Mouse (Mus musculus): ENCODE measurements around the gene Cd81. TPM values are rescaled to one million over a fixed set of nuclear protein-coding genes. Genes with fewer than 3 reads are reported as not detected.

The Cd81 gene
- polyA plus RNA-seq, 1 experiment from 2014 or later: 267 TPM

DNA sequence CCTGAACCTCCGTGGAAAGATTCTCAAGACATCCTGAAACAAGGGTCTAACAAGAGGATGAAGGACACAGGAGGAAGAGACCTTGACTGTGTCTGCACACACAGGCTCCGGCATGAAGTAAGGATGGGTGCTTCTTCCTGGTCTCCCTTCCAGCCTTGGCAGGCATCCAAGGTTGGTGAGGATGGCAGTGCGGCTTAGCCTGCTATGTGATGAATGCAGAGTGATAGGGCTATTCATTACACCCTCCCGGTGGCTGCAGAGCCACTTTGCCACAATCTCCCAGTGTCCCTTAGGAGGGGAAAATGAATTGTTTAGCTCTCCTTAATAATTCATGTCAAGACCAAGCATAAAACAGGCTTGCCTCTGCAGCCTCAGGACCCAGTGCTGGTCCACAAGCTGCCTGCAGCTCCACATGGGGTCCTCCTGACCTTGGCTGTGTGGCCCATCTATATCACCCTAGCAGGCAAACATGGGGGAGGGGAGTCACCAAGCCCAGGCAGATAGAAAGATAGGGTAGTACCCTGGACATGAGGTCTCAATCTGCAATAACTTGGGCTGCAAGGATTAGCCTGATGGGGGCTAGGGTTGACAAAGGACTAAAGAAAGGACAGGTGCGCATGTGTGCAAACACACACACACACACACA, 40.2 kb upstream of the Cd81 start:
- Histone ChIP-seq H3K36me3 (no peaks in the 10 kb centered on the region), H3K4me3 (no peak overlapping the region), H3K9me3 (replicated peaks) (no peaks in the 10 kb centered on the region), H3K27ac (replicated peaks) (no peak overlapping the region; the same call in 1 of the 2 replicates), H3K4me1 (peaks cover 38% of the 10 kb centered on the region), H3K27me3 (ENCODE audit: low read depth, poor library complexity, severe bottlenecking) (no peaks in the 10 kb centered on the region; the same call in 1 of the 2 replicates)
- WGBS: 92% methylated on average over 5 of the region's 5 CpGs
- DNase-seq (ENCODE audit: low spot score): no peak

DNA sequence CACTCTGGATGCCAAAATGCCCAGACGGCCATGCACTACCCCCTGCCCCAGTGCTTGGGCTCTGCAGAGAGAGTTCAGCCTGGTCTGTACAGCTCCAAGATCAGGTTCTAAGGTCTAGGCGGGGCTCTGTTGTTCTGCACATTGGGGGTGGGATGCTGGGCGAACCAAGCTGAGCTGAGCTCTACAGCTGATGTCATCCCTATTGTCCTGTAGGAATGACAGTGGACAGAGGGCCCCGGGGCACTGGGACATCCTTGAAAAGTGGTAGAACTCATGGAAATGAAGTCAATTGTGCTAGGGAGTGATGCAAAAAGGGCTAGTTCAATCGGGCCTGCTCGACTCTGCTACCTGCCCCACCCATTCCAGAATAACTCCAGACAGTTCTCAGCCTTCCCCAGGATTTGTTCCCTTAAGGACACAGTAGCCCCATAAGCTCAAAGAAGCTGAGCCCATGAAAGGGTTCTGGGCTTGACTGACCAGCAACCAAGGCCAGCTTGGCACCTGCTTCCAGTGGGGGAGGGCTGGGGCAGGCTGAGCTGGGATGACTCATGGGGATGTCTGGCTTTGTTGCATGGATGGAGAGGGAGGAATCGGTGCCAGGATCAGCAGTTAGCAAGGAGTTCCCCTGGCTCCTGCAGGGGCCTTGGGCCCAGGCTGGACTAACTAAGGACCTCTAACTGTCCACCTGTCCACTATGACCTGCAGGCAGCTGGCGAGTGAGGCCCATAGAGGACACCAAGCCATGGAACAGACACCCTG, 38.9 kb upstream of the Cd81 start:
- Histone ChIP-seq H3K27ac (replicated peaks) (no peak overlapping the region; the same call in 1 of the 2 replicates), H3K4me3 (no peak overlapping the region), H3K4me1 (peaks cover 27% of the 10 kb centered on the region), H3K9me3 (replicated peaks) (no peaks in the 10 kb centered on the region), H3K36me3 (no peaks in the 10 kb centered on the region), H3K27me3 (ENCODE audit: low read depth, poor library complexity, severe bottlenecking) (no peaks in the 10 kb centered on the region; the same call in 1 of the 2 replicates)
- WGBS: 74% methylated on average over 8 of the region's 8 CpGs
- DNase-seq (ENCODE audit: low spot score): no peak

DNA sequence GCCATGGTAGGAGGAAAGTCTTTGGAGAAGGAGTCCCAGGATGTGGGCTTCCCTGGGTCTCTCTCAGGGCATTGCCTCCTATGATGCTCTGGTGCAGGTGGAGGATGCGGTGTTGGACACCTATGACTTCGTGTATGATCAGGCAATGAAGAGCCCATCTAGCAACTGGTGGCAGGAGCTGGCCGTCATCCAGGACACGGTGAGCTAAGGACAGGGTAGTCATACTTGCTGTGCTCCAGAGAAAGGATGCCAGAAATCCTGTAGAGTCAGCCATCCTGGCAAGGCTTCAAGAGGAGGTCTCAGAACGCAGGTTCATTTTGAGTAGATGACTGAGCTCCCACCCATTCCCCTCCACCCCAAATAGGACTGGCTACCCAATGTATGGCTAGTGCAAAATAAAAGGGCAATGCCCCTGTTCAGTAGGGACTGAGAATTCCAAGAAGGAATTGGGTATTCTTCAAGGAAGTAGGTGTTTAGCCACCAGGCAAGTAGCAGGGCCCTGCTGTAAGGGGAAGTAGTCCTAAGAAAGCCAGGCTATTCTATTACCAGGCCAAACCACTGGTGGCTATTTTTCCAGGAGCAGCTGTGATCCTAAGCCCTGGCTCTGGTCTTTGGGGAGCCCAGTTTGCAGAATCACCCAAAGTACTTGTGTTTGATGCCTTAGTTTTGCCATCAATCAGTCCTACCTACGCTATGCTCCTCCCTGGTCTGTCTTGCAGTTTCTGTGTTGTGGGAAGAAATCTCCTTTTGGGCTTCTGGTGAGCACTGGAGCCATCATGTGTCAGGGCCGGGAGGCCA, 37.5 kb upstream of the Cd81 start:
- WGBS: 85% methylated on average over 7 of the region's 7 CpGs
- DNase-seq (ENCODE audit: low spot score): no peak
- Histone ChIP-seq H3K36me3 (no peaks in the 10 kb centered on the region), H3K27me3 (ENCODE audit: low read depth, poor library complexity, severe bottlenecking) (no peaks in the 10 kb centered on the region; the same call in 1 of the 2 replicates), H3K4me1 (peaks cover 20% of the 10 kb centered on the region), H3K4me3 (no peak overlapping the region), H3K27ac (replicated peaks) (no peak overlapping the region), H3K9me3 (replicated peaks) (no peaks in the 10 kb centered on the region)

DNA sequence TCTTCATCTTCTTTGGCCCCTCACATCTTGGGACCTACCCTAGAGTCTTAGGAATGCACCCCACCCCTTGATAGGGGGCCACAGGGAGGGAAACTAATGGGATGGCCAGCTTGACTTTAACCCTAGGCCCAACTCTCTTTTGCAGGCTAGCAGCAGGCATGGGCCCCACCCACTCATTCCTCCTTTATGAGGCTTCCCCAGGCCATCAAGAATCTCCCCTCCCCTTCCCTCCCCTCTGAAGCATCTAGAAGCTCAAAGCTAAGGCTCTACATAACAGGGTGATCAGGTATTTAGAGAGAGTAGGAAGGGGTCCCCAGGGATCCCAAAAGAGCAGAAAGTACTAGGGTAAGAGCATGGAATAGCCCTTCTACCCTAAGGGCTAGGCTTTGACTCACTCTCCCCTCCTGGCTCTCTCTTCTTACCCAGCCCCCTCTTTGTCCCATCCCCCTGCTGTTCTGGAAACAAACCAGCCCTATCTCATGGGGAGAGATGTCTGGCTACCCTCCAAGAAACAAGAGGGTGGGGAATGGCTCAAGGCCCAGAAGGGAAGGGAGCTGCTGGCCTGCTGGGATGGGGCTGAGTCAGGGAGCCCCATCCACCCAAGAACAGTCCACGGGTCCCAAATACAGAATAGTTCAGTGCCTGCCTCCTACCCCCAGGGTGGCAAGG, 36.6 kb upstream of the Cd81 start:
- DNase-seq (ENCODE audit: low spot score): no peak

DNA sequence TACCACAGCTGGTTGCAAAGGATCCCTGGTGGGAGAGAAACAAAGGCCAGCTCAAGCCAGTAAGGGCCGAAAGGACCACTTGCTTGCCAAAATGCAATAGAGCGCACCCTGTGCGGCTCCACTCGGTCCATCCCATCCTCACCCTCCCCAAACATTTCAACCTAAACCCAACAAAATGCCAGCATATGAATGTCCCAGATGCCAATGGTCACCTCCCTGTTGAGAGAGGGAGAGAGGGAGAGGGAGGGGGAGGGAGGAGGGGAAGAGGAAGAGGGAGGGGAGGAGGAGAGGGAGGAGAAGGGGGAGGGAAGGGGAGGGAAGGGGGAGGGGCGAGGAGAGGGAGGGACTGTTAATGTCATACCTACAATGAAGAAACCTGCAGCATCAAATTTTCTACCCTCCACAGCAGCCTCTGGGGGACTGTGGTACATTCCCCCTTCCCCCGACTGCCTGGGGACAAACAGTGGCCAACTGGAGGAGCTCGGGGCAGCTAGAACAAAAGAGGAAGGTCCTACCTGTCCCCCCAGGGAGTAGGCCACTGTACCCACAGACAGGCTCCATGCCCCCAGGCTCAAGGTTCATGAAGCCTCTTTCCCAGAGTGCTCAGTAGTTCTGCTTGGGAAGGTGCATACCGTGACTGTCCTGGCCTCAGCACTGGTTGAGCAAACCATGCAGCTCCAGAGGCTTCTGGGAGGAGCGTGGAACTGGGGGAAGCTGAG, 36.0 kb upstream of the Cd81 start:
- no peak overlapping the region for H3K27ac ChIP-seq (replicated peaks)
- WGBS: 50% methylated on average over 8 of the region's 9 CpGs
- DNase-seq (ENCODE audit: low spot score): no peak

More for the DNA sequence above, 36.6 kb upstream of the Cd81 start:
- WGBS: 0% methylated on average over 1 of the region's 1 CpGs
- peaks cover 20% of the 10 kb centered on the region for H3K4me1 ChIP-seq
- no peak overlapping the region for H3K27ac ChIP-seq (replicated peaks)
- no peak overlapping the region for H3K4me3 ChIP-seq
- H3K27me3 ChIP-seq (ENCODE audit: low read depth, poor library complexity, severe bottlenecking): no peaks in the 10 kb centered on the region; the same call in 1 of the 2 replicates
- H3K9me3 ChIP-seq (replicated peaks): no peaks in the 10 kb centered on the region
- H3K36me3 ChIP-seq: no peaks in the 10 kb centered on the region

DNA sequence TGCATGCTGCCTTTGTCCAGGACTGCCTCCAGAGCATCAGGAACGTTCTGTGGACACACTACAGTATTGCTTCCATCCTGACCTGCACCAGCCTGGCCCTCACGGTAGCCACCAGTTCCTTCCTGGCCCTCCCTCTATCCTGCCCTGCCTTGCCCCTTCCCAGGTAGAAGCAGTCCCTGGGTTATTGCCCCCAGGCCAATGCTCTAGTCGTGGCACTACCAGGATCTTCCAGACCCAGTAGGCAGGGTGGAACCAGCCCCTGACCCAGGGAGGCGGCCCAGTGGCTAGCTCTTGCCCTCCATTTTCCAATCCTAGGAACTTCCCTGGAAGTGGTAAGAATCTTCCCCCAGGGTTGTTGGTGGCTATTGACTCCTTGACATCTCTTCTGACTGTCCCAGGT, 35.4 kb upstream of the Cd81 start:
- no peak overlapping the region for H3K27ac ChIP-seq (replicated peaks)
- H3K9me3 ChIP-seq (replicated peaks): no peaks in the 10 kb centered on the region
- no peak overlapping the region for H3K4me3 ChIP-seq
- 71% methylated on average over 4 of the region's 4 CpGs for WGBS
- H3K4me1 ChIP-seq: peaks cover 20% of the 10 kb centered on the region
- DNase-seq (ENCODE audit: low spot score): no peak
- no peaks in the 10 kb centered on the region; the same call in 1 of the 2 replicates for H3K27me3 ChIP-seq (ENCODE audit: low read depth, poor library complexity, severe bottlenecking)
- H3K36me3 ChIP-seq: no peaks in the 10 kb centered on the region

More for the DNA sequence above, 36.0 kb upstream of the Cd81 start:
- H3K27me3 ChIP-seq (ENCODE audit: low read depth, poor library complexity, severe bottlenecking): no peaks in the 10 kb centered on the region; the same call in 1 of the 2 replicates
- no peaks in the 10 kb centered on the region for H3K9me3 ChIP-seq (replicated peaks)
- H3K4me1 ChIP-seq: peaks cover 20% of the 10 kb centered on the region
- H3K36me3 ChIP-seq: no peaks in the 10 kb centered on the region
- no peak overlapping the region for H3K4me3 ChIP-seq

DNA sequence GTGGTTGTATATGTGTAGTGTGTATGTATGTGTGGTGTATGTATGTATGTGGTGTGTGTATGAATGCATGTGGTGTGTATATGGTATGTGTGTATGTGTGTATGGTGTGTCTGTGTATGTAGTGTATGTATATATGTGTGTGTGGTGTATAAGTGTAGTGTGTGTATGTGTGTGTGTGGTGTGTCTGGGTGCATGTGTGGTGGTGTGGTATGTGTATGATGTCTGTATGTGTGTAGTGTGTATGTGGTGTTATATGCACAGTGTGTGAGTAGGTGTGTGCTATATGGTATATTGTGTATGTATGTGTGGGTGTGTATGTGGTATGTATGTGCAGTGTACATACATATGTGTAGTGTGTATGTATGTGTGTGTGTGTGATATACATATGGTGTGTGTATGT, 32.5 kb upstream of the Cd81 start:
- Histone ChIP-seq H3K4me1 (peaks cover 9% of the 10 kb centered on the region; the same call in 1 of the 2 replicates), H3K27me3 (ENCODE audit: low read depth, poor library complexity, severe bottlenecking) (no peaks in the 10 kb centered on the region; the same call in 1 of the 2 replicates), H3K4me3 (no peak overlapping the region), H3K36me3 (0 out of 2 replicates have a peak, but pooled peaks cover under 1% of the 10 kb centered on the region), H3K9me3 (replicated peaks) (no peaks in the 10 kb centered on the region), H3K27ac (replicated peaks) (no peak overlapping the region)
- DNase-seq (ENCODE audit: low spot score): no peak

DNA sequence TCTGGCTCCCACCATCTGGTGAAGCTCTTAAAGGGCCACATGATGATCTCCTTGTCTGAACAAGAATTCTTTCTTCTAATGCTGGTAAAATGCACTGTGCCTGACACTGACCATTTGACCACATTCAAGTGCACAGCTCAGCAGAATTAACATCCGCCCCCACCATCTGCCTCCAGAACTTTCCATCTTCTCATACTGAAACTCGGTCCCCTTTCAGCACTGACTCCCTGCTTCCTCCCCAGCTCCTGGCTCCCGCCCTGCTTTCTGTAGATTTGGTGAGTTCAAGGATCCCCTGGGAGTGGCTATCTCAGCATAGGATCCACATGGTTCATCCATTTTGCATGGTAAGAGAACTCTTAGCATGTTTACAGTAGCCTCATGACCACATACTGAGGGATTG, 31.8 kb upstream of the Cd81 start:
- H3K4me3 ChIP-seq: no peak overlapping the region
- 80% methylated on average over 3 of the region's 3 CpGs for WGBS
- H3K27me3 ChIP-seq (ENCODE audit: low read depth, poor library complexity, severe bottlenecking): no peaks in the 10 kb centered on the region; the same call in 1 of the 2 replicates
- H3K9me3 ChIP-seq (replicated peaks): no peaks in the 10 kb centered on the region
- H3K27ac ChIP-seq (replicated peaks): no peak overlapping the region
- H3K36me3 ChIP-seq: peaks cover 6% of the 10 kb centered on the region; the same call in 1 of the 2 replicates
- peaks cover 7% of the 10 kb centered on the region; the same call in 1 of the 2 replicates for H3K4me1 ChIP-seq
- DNase-seq (ENCODE audit: low spot score): no peak

DNA sequence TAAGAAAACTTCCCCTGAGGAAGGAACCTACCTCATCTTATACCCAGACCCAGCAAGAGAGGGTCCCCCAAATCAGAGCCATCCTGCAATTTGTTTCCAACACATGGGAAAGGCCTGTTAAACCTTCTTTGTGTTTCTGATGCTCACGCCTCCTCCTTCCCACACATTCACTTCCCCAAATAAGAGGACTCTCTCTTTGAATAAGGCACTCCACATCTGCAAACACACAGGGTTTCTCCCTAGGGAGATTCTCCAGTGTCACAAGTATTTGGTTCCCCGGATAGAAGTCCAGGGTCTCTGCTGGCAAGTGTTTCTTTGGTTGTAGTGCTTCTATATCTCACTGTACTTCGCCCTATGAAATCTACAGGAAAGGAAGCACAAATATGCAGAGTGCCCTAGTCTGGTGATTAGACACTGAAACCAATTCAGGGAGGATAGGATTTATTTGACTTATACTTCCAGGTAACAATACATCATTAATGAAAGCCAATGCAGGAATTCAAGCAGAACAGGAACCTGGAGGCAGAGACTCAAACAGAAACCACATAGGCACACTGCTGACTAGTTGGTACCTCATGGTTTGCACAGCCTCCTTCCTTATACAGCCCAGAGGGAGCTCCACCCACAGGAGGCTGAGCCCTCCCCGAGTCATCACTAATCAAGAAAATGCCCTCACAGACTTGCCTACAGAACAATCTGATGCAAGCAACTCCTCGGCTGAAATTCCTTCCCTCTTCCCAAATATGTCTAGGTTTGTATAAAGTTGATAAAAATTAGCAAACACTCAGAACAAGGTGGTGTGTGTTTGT, 31.0 kb upstream of the Cd81 start:
- WGBS: 69% methylated on average over 5 of the region's 5 CpGs
- DNase-seq (ENCODE audit: low spot score): no peak
- no peaks in the 10 kb centered on the region; the same call in 1 of the 2 replicates for H3K27me3 ChIP-seq (ENCODE audit: low read depth, poor library complexity, severe bottlenecking)

DNA sequence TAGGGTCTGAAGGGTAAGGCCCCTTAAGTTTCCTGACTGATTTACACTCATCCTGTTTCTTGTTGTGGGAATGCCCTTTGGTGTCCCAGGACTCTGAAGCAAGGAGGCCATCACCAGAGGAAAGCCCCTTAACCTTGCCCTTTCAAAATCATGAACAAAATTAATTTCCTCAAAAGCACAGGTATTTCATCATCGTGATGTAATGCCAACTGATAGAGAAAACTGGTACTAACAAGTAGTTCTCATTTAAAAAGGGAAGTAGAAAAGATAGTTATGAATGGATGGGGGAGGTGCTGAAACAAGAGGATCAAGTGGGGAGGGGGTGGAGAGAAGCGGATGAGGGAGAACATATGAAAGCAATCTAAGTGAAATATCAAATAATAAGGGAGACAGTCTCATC, 29.0 kb upstream of the Cd81 start:
- 93% methylated on average over 2 of the region's 2 CpGs for WGBS
- Histone ChIP-seq H3K4me1 (no peaks in the 10 kb centered on the region), H3K4me3 (no peak overlapping the region), H3K27ac (replicated peaks) (no peak overlapping the region), H3K9me3 (replicated peaks) (no peaks in the 10 kb centered on the region), H3K27me3 (ENCODE audit: low read depth, poor library complexity, severe bottlenecking) (no peaks in the 10 kb centered on the region), H3K36me3 (peaks cover 6% of the 10 kb centered on the region; the same call in 1 of the 2 replicates)
- DNase-seq (ENCODE audit: low spot score): no peak

More for the DNA sequence above, 31.0 kb upstream of the Cd81 start:
- Histone ChIP-seq H3K27ac (replicated peaks) (no peak overlapping the region), H3K4me3 (no peak overlapping the region), H3K4me1 (no peaks in the 10 kb centered on the region), H3K36me3 (peaks cover 6% of the 10 kb centered on the region; the same call in 1 of the 2 replicates), H3K9me3 (replicated peaks) (no peaks in the 10 kb centered on the region)

DNA sequence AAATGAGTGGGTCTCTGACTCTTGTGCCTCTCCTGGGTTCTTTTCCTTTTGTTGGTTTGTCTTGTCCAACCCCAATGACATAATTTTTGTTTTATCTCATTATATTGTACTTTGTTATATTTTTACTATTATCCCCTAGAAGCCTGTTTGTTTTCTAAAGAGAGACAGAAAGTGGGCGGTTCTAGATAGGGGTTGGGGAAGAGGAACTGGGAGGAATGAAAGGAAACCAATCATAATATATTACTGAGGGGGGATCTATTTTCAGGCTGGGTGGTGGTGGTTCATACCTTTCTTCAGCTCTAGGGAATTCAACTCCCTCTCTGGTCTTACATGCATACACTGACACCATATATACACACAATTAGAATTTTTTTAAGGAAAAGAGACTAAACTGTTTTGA, 28.2 kb upstream of the Cd81 start:
- DNase-seq (ENCODE audit: low spot score): no peak
- Histone ChIP-seq H3K27ac (replicated peaks) (no peak overlapping the region), H3K27me3 (ENCODE audit: low read depth, poor library complexity, severe bottlenecking) (no peaks in the 10 kb centered on the region), H3K4me1 (no peaks in the 10 kb centered on the region), H3K36me3 (peaks cover 6% of the 10 kb centered on the region; the same call in 1 of the 2 replicates), H3K4me3 (no peak overlapping the region), H3K9me3 (replicated peaks) (no peaks in the 10 kb centered on the region)
- WGBS: 92% methylated on average over 1 of the region's 1 CpGs
